8 mouse cellular contexts compared by ENCODE assay signal in genomic region chr6:85936508-85937465, GRCm38 (mm10). TPM values are rescaled to one million over a fixed set of nuclear protein-coding genes. Genes with fewer than 3 reads are reported as not detected.
DNase-seq lines count a peak whose midpoint lies in the region; ATAC-seq lines count a peak whose summit lies in the region.
"Not testable (repeated sequence)": the region's sequence is repeated elsewhere in the genome, so short reads cannot be mapped to it uniquely, and the experiment has no call there.

No protein-coding gene starts in this region.

- H3K4me1 ChIP-seq in hindbrain, embryonic 16.5 days (ENCODE audit: control insufficient read depth, insufficient read depth, low read depth, low read length), result not testable (repeated sequence)

- peak overlapping the region; percentile 70 for H3K4me2 ChIP-seq in hindbrain, embryonic 16.5 days (ENCODE audit: low read length)

- peak; percentile 96 for ATAC-seq in hindbrain, embryonic 16.5 days

- peak overlapping the region; percentile 64 for H3K27ac ChIP-seq in hindbrain, embryonic 16.5 days (ENCODE audit: low read depth, low read length)

- H3K4me3 ChIP-seq in hindbrain, embryonic 16.5 days (ENCODE audit: low read length), result peak overlapping the region; percentile 52

- not testable (repeated sequence) for H3K9me3 ChIP-seq in hindbrain, embryonic 16.5 days (ENCODE audit: control insufficient read depth, low read length)

- H3K36me3 ChIP-seq in hindbrain, embryonic 16.5 days (ENCODE audit: control insufficient read depth, insufficient read depth, low read length), result not testable (repeated sequence)

- DNase-seq in ZHBTc4 (ENCODE audit: low read depth, low spot score), result peak; percentile 92
- DNase-seq in cerebellum, postnatal 4 days (ENCODE audit: low spot score in 2 of 2), result peak; percentile 52 to 85
- DNase-seq in gastrocnemius, adult 18-20 months (ENCODE audit: low spot score), result peak; percentile 88
- peak; percentile 68 to 79 for DNase-seq in left cerebral cortex, adult 18-20 months (ENCODE audit: low spot score in 2 of 2)
- peak; percentile 91 to 94 for DNase-seq in lung, postnatal 4 days
- peak; percentile 70 for DNase-seq in retina, postnatal 7 days (ENCODE audit: low read depth, low spot score)
- peak; percentile 82 to 83 for DNase-seq in urinary bladder, adult 18-20 months (ENCODE audit: low spot score in 2 of 2)

- 2% methylated on average over 35 of the region's 50 CpGs for WGBS in hindbrain, embryonic 16.5 days

- peak overlapping the region; percentile 66 for H3K9ac ChIP-seq in hindbrain, embryonic 16.5 days (ENCODE audit: low read depth, low read length)

- not testable (repeated sequence) for H3K27me3 ChIP-seq in hindbrain, embryonic 16.5 days (replicated peaks; ENCODE audit: control insufficient read depth, insufficient read depth, low read length)

RNA-seq across cellular contexts. Expression of gene Nat8f1, which starts 21.3 kb away (rescaled TPM):
- total RNA-seq in gastrocnemius, adult 18-20 months (2021), result 1 to 10 TPM; 1.4 to 1.8 TPM
- 20.1 and 20.4 TPM in 2 replicates for polyA plus RNA-seq in hindbrain, embryonic 16.5 days (2015; fragmentation: Nextera tagmentation; extraction: Ambion mirVana)
- total RNA-seq in left cerebral cortex, adult 18-20 months (2021), result 10 to 100 TPM; 24.7 to 26.1 TPM

RNA-seq across cellular contexts. Expression of gene Dusp11, which starts 24.7 kb away (rescaled TPM):
- total RNA-seq in gastrocnemius, adult 18-20 months (2021), result 10 to 100 TPM; 24.0 to 27.7 TPM
- 40.7 and 46.7 TPM in 2 replicates for polyA plus RNA-seq in hindbrain, embryonic 16.5 days (2015; fragmentation: Nextera tagmentation; extraction: Ambion mirVana)
- 10 to 100 TPM; 66.0 to 70.4 TPM for total RNA-seq in left cerebral cortex, adult 18-20 months (2021)

RNA-seq across cellular contexts. Expression of gene Tprkb, which starts 25.1 kb away (rescaled TPM):
- 10 to 100 TPM; 15.5 to 16.3 TPM for total RNA-seq in gastrocnemius, adult 18-20 months (2021)
- polyA plus RNA-seq in hindbrain, embryonic 16.5 days (2015; fragmentation: Nextera tagmentation; extraction: Ambion mirVana), result 49.3 and 53.3 TPM in 2 replicates
- total RNA-seq in left cerebral cortex, adult 18-20 months (2021), result 10 to 100 TPM; 51.6 to 55.3 TPM

RNA-seq across cellular contexts. Expression of gene Nat8f4, which starts 32.1 kb away (rescaled TPM):
- total RNA-seq in gastrocnemius, adult 18-20 months (2021), result under 1 TPM; 0.21 to 0.31 TPM
- 7.4 and 7.7 TPM in 2 replicates for polyA plus RNA-seq in hindbrain, embryonic 16.5 days (2015; fragmentation: Nextera tagmentation; extraction: Ambion mirVana)
- 1 to 10 TPM; 6.2 to 7.6 TPM for total RNA-seq in left cerebral cortex, adult 18-20 months (2021)

Comparison
In these comparisons a context has a peak if more than half of its experiments do, and no peak if none do; other contexts are left out.
1. Peak in every context shown above with its lines: DNase-seq, ATAC-seq, H3K4me3 ChIP-seq and H3K27ac ChIP-seq.
2. RNA of gene Nat8f1, which starts 21.3 kb away (total RNA-seq): 24.7 to 26.1 TPM in left cerebral cortex, adult 18-20 months; 1.4 to 1.8 TPM in gastrocnemius, adult 18-20 months; every median in the first group is over 4 times any median in the second.